Mouse (Mus musculus) stomach, adult 2 months (tissue): ENCODE data around the gene Olfr473. TPM values are rescaled to one million over a fixed set of nuclear protein-coding genes. Genes with fewer than 3 reads are reported as not detected.

Experiments
- polyA plus RNA-seq: library from polyadenylated mRNA; depleted of rRNA; stranded (reverse); fragments of >200 nt; gene quantifications from 2 replicates; pipeline ENCODE4 v1.2.3, GENCODE M21; 2012; rRNA removed

Olfr473 gene
- polyA plus RNA-seq, result not detected in 2 replicates

GRCm38 (mm10) chr7:107930146-107930545, at the start of gene Olfr473:
TSS of gene Olfr473 (plus strand) at chr7:107930446.

GRCm38 (mm10) chr7:107897602-107898001, 32.6 kb upstream of the Olfr473 start, which contains the start of gene Olfr472:
TSS of gene Olfr472 (plus strand) at chr7:107897902.

DNA sequence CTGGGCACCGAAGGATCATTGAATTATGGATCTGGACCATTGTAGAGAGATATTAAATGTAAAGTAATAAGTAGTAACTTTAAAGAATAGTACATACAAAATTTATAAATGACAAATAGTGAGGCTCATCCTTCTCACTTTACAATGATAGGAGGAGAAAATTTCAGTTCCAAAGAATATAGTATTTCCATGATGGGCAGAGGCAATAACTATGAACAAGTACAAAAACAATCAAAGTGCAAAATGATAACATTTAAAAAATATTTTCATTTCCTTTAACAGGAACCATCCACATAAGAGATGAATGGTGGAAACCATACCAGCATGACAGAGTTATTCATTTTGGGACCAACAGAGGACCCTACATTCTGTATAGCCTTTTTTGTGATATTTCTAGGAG, 24.1 kb downstream of the Olfr473 start, which contains the start of gene Olfr474:
TSS of gene Olfr474 (plus strand) at position 301 of the 400 bp plus-strand sequence.

DNA sequence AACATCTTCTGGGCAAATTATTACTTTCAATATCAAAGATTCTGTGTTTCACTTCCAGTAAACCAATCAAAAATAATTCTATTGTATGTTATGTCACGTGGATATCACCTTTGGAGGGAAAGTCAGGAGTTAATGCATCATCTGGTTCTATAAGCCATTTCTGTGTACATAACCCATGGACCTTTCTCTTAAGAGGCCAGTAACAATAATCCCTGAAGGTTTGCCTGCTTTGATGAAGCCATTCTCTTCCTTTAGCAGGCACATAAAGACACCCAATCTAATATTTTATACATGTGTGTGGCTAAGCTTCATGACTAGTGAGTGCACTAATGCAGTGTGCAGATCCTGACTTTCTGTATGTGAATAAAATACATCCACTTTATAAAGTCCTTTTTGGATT, 34.3 kb downstream of the Olfr473 start, which contains the start of gene Olfr476:
TSS of gene Olfr476 (plus strand) at position 301 of the 400 bp plus-strand sequence.

Other genes starting within 250 kb of the Olfr473 start
- gene Cyb5r2, start 172.4 kb upstream of the Olfr473 start, polyA plus RNA-seq, result 0.03 TPM in 1 of 2 replicates, not detected in the other
- gene Ovch2, start 129.2 kb upstream of the Olfr473 start, polyA plus RNA-seq, result 0.12 TPM in 1 of 2 replicates, not detected in the other
- gene Olfr467, start 118.2 kb upstream of the Olfr473 start, polyA plus RNA-seq, result not detected in 2 replicates
- gene Olfr469, start 104.9 kb upstream of the Olfr473 start, polyA plus RNA-seq, result not detected in 2 replicates
- not detected in 2 replicates for gene Olfr470, start 83.0 kb upstream of the Olfr473 start, polyA plus RNA-seq
- gene Olfr472, start 32.5 kb upstream of the Olfr473 start, polyA plus RNA-seq, result not detected in 2 replicates
- not detected in 2 replicates for gene Olfr474, start 24.2 kb downstream of the Olfr473 start, polyA plus RNA-seq
- not detected in 2 replicates for gene Olfr476, start 34.4 kb downstream of the Olfr473 start, polyA plus RNA-seq
- not detected in 2 replicates for gene Olfr477, start 56.2 kb downstream of the Olfr473 start, polyA plus RNA-seq
- not detected in 2 replicates for gene Olfr478, start 103.5 kb downstream of the Olfr473 start, polyA plus RNA-seq
- gene Olfr479, start 120.2 kb downstream of the Olfr473 start, polyA plus RNA-seq, result not detected in 2 replicates
- gene Olfr480, start 136.9 kb downstream of the Olfr473 start, polyA plus RNA-seq, result not detected in 2 replicates
- not detected in 2 replicates for gene Olfr481, start 149.4 kb downstream of the Olfr473 start, polyA plus RNA-seq
- gene Olfr482, start 167.1 kb downstream of the Olfr473 start, polyA plus RNA-seq, result not detected in 2 replicates
- gene Olfr483, start 170.4 kb downstream of the Olfr473 start, polyA plus RNA-seq, result not detected in 2 replicates
- gene Olfr484, start 197.0 kb downstream of the Olfr473 start, polyA plus RNA-seq, result not detected in 2 replicates
- gene Olfr485, start 229.4 kb downstream of the Olfr473 start, polyA plus RNA-seq, result not detected in 2 replicates
- gene Olfr486, start 242.3 kb downstream of the Olfr473 start, polyA plus RNA-seq, result not detected in 2 replicates